In genomic region chr11:100713174-100713573, GRCm38 (mm10) we compare ENCODE assay signal across 9 mouse cellular contexts. TPM values are rescaled to one million over a fixed set of nuclear protein-coding genes. Genes with fewer than 3 reads are reported as not detected.
DNase-seq lines count a peak whose midpoint lies in the region; ATAC-seq and TF ChIP-seq lines count a peak whose summit lies in the region.
"Had no signal": no experiment of that assay in that cellular context is flagged by ENCODE, and none has a peak within 500 bp of the region (broad histone marks: within the 10 kb centered on the region; RNA-seq: fewer than 3 reads in every experiment).

No protein-coding gene starts in this region.

- peak overlapping the region; percentile 99 for H3K27ac ChIP-seq in hindbrain, embryonic 10.5 days
- no peak overlapping the region; the same call in 1 of the 2 replicates for H3K27ac ChIP-seq in hindbrain, embryonic 16.5 days (ENCODE audit: low read depth, low read length)
- H3K27ac ChIP-seq in heart, embryonic 16.5 days (ENCODE audit: low read length) = peak overlapping the region; percentile 66
- peak overlapping the region; percentile 7; the same call in 1 of the 2 replicates for H3K27ac ChIP-seq in midbrain, embryonic 11.5 days (ENCODE audit: low read depth, low read length)

- peak overlapping the region; percentile 98 for H3K4me3 ChIP-seq in hindbrain, embryonic 10.5 days
- no peak overlapping the region for H3K4me3 ChIP-seq in hindbrain, embryonic 16.5 days (ENCODE audit: low read length)
- peak overlapping the region; percentile 70; the same call in 1 of the 2 replicates for H3K4me3 ChIP-seq in G1E (ENCODE audit: low read depth, low read length)
- H3K4me3 ChIP-seq in heart, embryonic 16.5 days (ENCODE audit: low read length) = peak overlapping the region; percentile 34; the same call in 1 of the 2 replicates
- H3K4me3 ChIP-seq in midbrain, embryonic 11.5 days (ENCODE audit: low read depth, low read length) = no peak overlapping the region

- TF ChIP-seq CTCF in G1E (IDR thresholded peaks at IDR 0.05; ENCODE audit: low read depth, low read length) = no peak

- H3K27me3 ChIP-seq in hindbrain, embryonic 10.5 days (ENCODE audit: insufficient read depth, poor library complexity, severe bottlenecking) = no peaks in the 10 kb centered on the region
- no peaks in the 10 kb centered on the region for H3K27me3 ChIP-seq in hindbrain, embryonic 16.5 days (replicated peaks; ENCODE audit: control insufficient read depth, insufficient read depth, low read length)
- no peaks in the 10 kb centered on the region for H3K27me3 ChIP-seq in G1E (ENCODE audit: insufficient read depth, low read length)
- no peaks in the 10 kb centered on the region for H3K27me3 ChIP-seq in heart, embryonic 16.5 days (ENCODE audit: control insufficient read depth, insufficient read depth, low read length)
- no peaks in the 10 kb centered on the region for H3K27me3 ChIP-seq in midbrain, embryonic 11.5 days (ENCODE audit: control insufficient read depth, insufficient read depth, low read length)
- H3K27me3 ChIP-seq: Patski had no signal

- H3K4me2 ChIP-seq in hindbrain, embryonic 16.5 days (ENCODE audit: low read length) = no peak overlapping the region; the same call in 1 of the 2 replicates
- H3K4me2 ChIP-seq in heart, embryonic 16.5 days (ENCODE audit: low read depth, low read length) = peak overlapping the region; percentile 59
- peak overlapping the region; percentile 33 for H3K4me2 ChIP-seq in midbrain, embryonic 11.5 days

- 53% methylated on average over 4 of the region's 4 CpGs for WGBS in hindbrain, embryonic 10.5 days
- 70% methylated on average over 4 of the region's 4 CpGs for WGBS in hindbrain, embryonic 16.5 days
- 71% methylated on average over 4 of the region's 4 CpGs for WGBS in heart, embryonic 16.5 days
- 61% methylated on average over 4 of the region's 4 CpGs for WGBS in midbrain, embryonic 11.5 days

- H3K9ac ChIP-seq in hindbrain, embryonic 16.5 days (ENCODE audit: low read depth, low read length) = no peak overlapping the region
- peak overlapping the region; percentile 53 for H3K9ac ChIP-seq in heart, embryonic 16.5 days (ENCODE audit: low read length)
- H3K9ac ChIP-seq in midbrain, embryonic 11.5 days (ENCODE audit: low read length) = peak overlapping the region; percentile 16; the same call in 1 of the 2 replicates

- H3K4me1 ChIP-seq in hindbrain, embryonic 10.5 days (replicated peaks) = peaks cover 54% of the 10 kb centered on the region
- peaks cover 17% of the 10 kb centered on the region for H3K4me1 ChIP-seq in hindbrain, embryonic 16.5 days (ENCODE audit: control insufficient read depth, insufficient read depth, low read depth, low read length)
- peaks cover 69% of the 10 kb centered on the region for H3K4me1 ChIP-seq in G1E (ENCODE audit: insufficient read depth, low read depth, low read length)
- peaks cover 22% of the 10 kb centered on the region for H3K4me1 ChIP-seq in heart, embryonic 16.5 days (ENCODE audit: control insufficient read depth, insufficient read depth, low read length)
- peaks cover 17% of the 10 kb centered on the region for H3K4me1 ChIP-seq in midbrain, embryonic 11.5 days (ENCODE audit: control insufficient read depth, insufficient read depth, low read length)

- H3K36me3 ChIP-seq in hindbrain, embryonic 10.5 days = peaks cover 65% of the 10 kb centered on the region
- H3K36me3 ChIP-seq in hindbrain, embryonic 16.5 days (ENCODE audit: control insufficient read depth, insufficient read depth, low read length) = peaks cover 39% of the 10 kb centered on the region
- peaks cover 81% of the 10 kb centered on the region for H3K36me3 ChIP-seq in G1E (replicated peaks)
- H3K36me3 ChIP-seq in heart, embryonic 16.5 days (ENCODE audit: control insufficient read depth, insufficient read depth) = peaks cover 34% of the 10 kb centered on the region
- peaks cover 16% of the 10 kb centered on the region for H3K36me3 ChIP-seq in midbrain, embryonic 11.5 days (ENCODE audit: control insufficient read depth, insufficient read depth, low read length)

- no peak for ATAC-seq in hindbrain, embryonic 16.5 days
- ATAC-seq in G1E (ENCODE audit: extremely low read depth, insufficient number of reproducible peaks, low FRiP score, poor library complexity, severe bottlenecking) = no peak
- ATAC-seq in heart, embryonic 16.5 days (replicated peaks; ENCODE audit: extremely low read depth, insufficient read depth, low FRiP score) = no peak
- no peak for ATAC-seq in midbrain, embryonic 11.5 days (ENCODE audit: low FRiP score)
- ATAC-seq in CD4-positive, CD25-positive, alpha-beta regulatory T cell, adult 4 months = no peak
- ATAC-seq: Patski had no signal

- H3K9me3 ChIP-seq in hindbrain, embryonic 10.5 days = no peaks in the 10 kb centered on the region
- no peaks in the 10 kb centered on the region for H3K9me3 ChIP-seq in hindbrain, embryonic 16.5 days (ENCODE audit: control insufficient read depth, low read length)
- H3K9me3 ChIP-seq in G1E (replicated peaks) = no peaks in the 10 kb centered on the region
- H3K9me3 ChIP-seq in heart, embryonic 16.5 days (replicated peaks; ENCODE audit: control insufficient read depth, low read length) = no peaks in the 10 kb centered on the region
- H3K9me3 ChIP-seq in midbrain, embryonic 11.5 days (ENCODE audit: control insufficient read depth, low read length) = no peaks in the 10 kb centered on the region

- DNase-seq in hindbrain, embryonic 10.5 days (ENCODE audit: low spot score) = no peak
- no peak for DNase-seq in G1E (ENCODE audit: low spot score)
- no peak for DNase-seq in midbrain, embryonic 11.5 days (ENCODE audit: low spot score, missing footprints)
- no peak for DNase-seq in layer of hippocampus, postnatal 36 days
- DNase-seq in adrenal gland, adult 2 months = no peak

RNA-seq across cellular contexts. Expression of gene Hspb9, which starts 0.5 kb away (rescaled TPM):
- polyA plus RNA-seq in hindbrain, embryonic 10.5 days (2016; fragmentation: Nextera tagmentation; extraction: Ambion mirVana) = 0.25 and 0.35 TPM in 2 replicates
- polyA plus RNA-seq in hindbrain, embryonic 16.5 days (2015; fragmentation: Nextera tagmentation; extraction: Ambion mirVana) = 0.34 TPM in 1 of 2 replicates, not detected in the other
- 2.4 TPM in 1 of 2 replicates, not detected in the other for total RNA-seq in G1E (2014; fragmentation: Nextera tagmentation)
- 0.22 and 0.35 TPM in 2 replicates for total RNA-seq in G1E (2017)
- 0.55 and 0.61 TPM in 2 replicates for polyA plus RNA-seq in G1E (2012)
- polyA plus RNA-seq in heart, embryonic 16.5 days (2015; fragmentation: Nextera tagmentation; extraction: Ambion mirVana) = 0.24 TPM in 1 of 2 replicates, not detected in the other
- 0.47 and 0.52 TPM in 2 replicates for polyA plus RNA-seq in midbrain, embryonic 11.5 days (2014; fragmentation: Nextera tagmentation; extraction: Ambion mirVana)
- total RNA-seq in layer of hippocampus, postnatal 36 days (2021) = not detected
- polyA plus RNA-seq in CD4-positive, CD25-positive, alpha-beta regulatory T cell, adult 4 months (2017; shearing (Covaris generic)) = 1 to 10 TPM in 1 of 2 experiments, not detected in 1; 1.0 TPM
- not detected for total RNA-seq in adrenal gland, adult 2 months (2021)
- not detected in 2 replicates for polyA plus RNA-seq in adrenal gland, adult 2 months (2012; rRNA removed)

RNA-seq across cellular contexts. Expression of gene Kat2a, which starts 0.9 kb away (rescaled TPM):
- polyA plus RNA-seq in hindbrain, embryonic 10.5 days (2016; fragmentation: Nextera tagmentation; extraction: Ambion mirVana) = 70.8 and 71.3 TPM in 2 replicates
- 62.2 and 67.8 TPM in 2 replicates for polyA plus RNA-seq in hindbrain, embryonic 16.5 days (2015; fragmentation: Nextera tagmentation; extraction: Ambion mirVana)
- total RNA-seq in G1E (2014; fragmentation: Nextera tagmentation) = 46.8 and 47.0 TPM in 2 replicates
- total RNA-seq in G1E (2017) = 17.9 and 18.8 TPM in 2 replicates
- 93.4 and 94.2 TPM in 2 replicates for polyA plus RNA-seq in G1E (2012)
- 30.5 and 31.7 TPM in 2 replicates for polyA plus RNA-seq in heart, embryonic 16.5 days (2015; fragmentation: Nextera tagmentation; extraction: Ambion mirVana)
- 44.4 and 57.2 TPM in 2 replicates for polyA plus RNA-seq in midbrain, embryonic 11.5 days (2014; fragmentation: Nextera tagmentation; extraction: Ambion mirVana)
- total RNA-seq in layer of hippocampus, postnatal 36 days (2021) = 10 to 100 TPM; 53.0 to 54.4 TPM
- 10 to 100 TPM; 11.1 to 13.2 TPM for polyA plus RNA-seq in CD4-positive, CD25-positive, alpha-beta regulatory T cell, adult 4 months (2017; shearing (Covaris generic))
- total RNA-seq in adrenal gland, adult 2 months (2021) = 10 to 100 TPM; 42.5 to 42.6 TPM
- 73.5 and 85.1 TPM in 2 replicates for polyA plus RNA-seq in adrenal gland, adult 2 months (2012; rRNA removed)

RNA-seq across cellular contexts. Expression of gene Dhx58, which starts 9.1 kb away (rescaled TPM):
- polyA plus RNA-seq in hindbrain, embryonic 10.5 days (2016; fragmentation: Nextera tagmentation; extraction: Ambion mirVana) = 1.9 and 2.9 TPM in 2 replicates
- 2.5 and 2.6 TPM in 2 replicates for polyA plus RNA-seq in hindbrain, embryonic 16.5 days (2015; fragmentation: Nextera tagmentation; extraction: Ambion mirVana)
- total RNA-seq in G1E (2014; fragmentation: Nextera tagmentation) = 1.4 and 2.0 TPM in 2 replicates
- 4.2 and 4.7 TPM in 2 replicates for total RNA-seq in G1E (2017)
- polyA plus RNA-seq in G1E (2012) = 2.6 TPM in 2 replicates
- 1.5 and 2.6 TPM in 2 replicates for polyA plus RNA-seq in heart, embryonic 16.5 days (2015; fragmentation: Nextera tagmentation; extraction: Ambion mirVana)
- polyA plus RNA-seq in midbrain, embryonic 11.5 days (2014; fragmentation: Nextera tagmentation; extraction: Ambion mirVana) = 2.0 and 2.1 TPM in 2 replicates
- total RNA-seq in layer of hippocampus, postnatal 36 days (2021) = 1 to 10 TPM; 1.5 to 3.4 TPM
- 10 to 100 TPM; 31.6 to 60.3 TPM for polyA plus RNA-seq in CD4-positive, CD25-positive, alpha-beta regulatory T cell, adult 4 months (2017; shearing (Covaris generic))
- 10 to 100 TPM; 29.2 to 60.7 TPM for total RNA-seq in adrenal gland, adult 2 months (2021)
- polyA plus RNA-seq in adrenal gland, adult 2 months (2012; rRNA removed) = 30.2 and 42.2 TPM in 2 replicates

RNA-seq across cellular contexts. Expression of gene Zfp385c, which starts 20.9 kb away (rescaled TPM):
- polyA plus RNA-seq in hindbrain, embryonic 10.5 days (2016; fragmentation: Nextera tagmentation; extraction: Ambion mirVana) = 0.26 and 0.68 TPM in 2 replicates
- polyA plus RNA-seq in hindbrain, embryonic 16.5 days (2015; fragmentation: Nextera tagmentation; extraction: Ambion mirVana) = 2.0 and 2.3 TPM in 2 replicates
- total RNA-seq in G1E (2014; fragmentation: Nextera tagmentation) (not detected in 2 replicates), G1E (2017) (0.11 and 0.23 TPM in 2 replicates)
- polyA plus RNA-seq in G1E (2012) = not detected in 2 replicates
- 0.26 and 0.60 TPM in 2 replicates for polyA plus RNA-seq in heart, embryonic 16.5 days (2015; fragmentation: Nextera tagmentation; extraction: Ambion mirVana)
- polyA plus RNA-seq in midbrain, embryonic 11.5 days (2014; fragmentation: Nextera tagmentation; extraction: Ambion mirVana) = 0.72 TPM in 1 of 2 replicates, not detected in the other
- total RNA-seq in layer of hippocampus, postnatal 36 days (2021) = under 1 TPM; 0.15 to 0.66 TPM
- polyA plus RNA-seq in CD4-positive, CD25-positive, alpha-beta regulatory T cell, adult 4 months (2017; shearing (Covaris generic)) = under 1 TPM in 1 of 2 experiments, not detected in 1; 0.23 TPM
- under 1 TPM in 1 of 2 experiments, not detected in 1; 0.59 TPM for total RNA-seq in adrenal gland, adult 2 months (2021)
- 0.75 and 0.84 TPM in 2 replicates for polyA plus RNA-seq in adrenal gland, adult 2 months (2012; rRNA removed)
- polyA plus RNA-seq: Patski had no signal

RNA-seq across cellular contexts. Expression of gene Rab5c, which starts 24.8 kb away (rescaled TPM):
- 16.8 and 37.2 TPM in 2 replicates for polyA plus RNA-seq in hindbrain, embryonic 10.5 days (2016; fragmentation: Nextera tagmentation; extraction: Ambion mirVana)
- 43.7 and 43.8 TPM in 2 replicates for polyA plus RNA-seq in hindbrain, embryonic 16.5 days (2015; fragmentation: Nextera tagmentation; extraction: Ambion mirVana)
- total RNA-seq in G1E (2014; fragmentation: Nextera tagmentation) = 181 and 202 TPM in 2 replicates
- total RNA-seq in G1E (2017) = 153 and 173 TPM in 2 replicates
- 362 and 429 TPM in 2 replicates for polyA plus RNA-seq in G1E (2012)
- polyA plus RNA-seq in heart, embryonic 16.5 days (2015; fragmentation: Nextera tagmentation; extraction: Ambion mirVana) = 17.9 and 19.9 TPM in 2 replicates
- polyA plus RNA-seq in midbrain, embryonic 11.5 days (2014; fragmentation: Nextera tagmentation; extraction: Ambion mirVana) = 83.6 and 85.0 TPM in 2 replicates
- 100 to 1,000 TPM; 143 to 149 TPM for total RNA-seq in layer of hippocampus, postnatal 36 days (2021)
- 10 to 100 TPM; 21.2 to 35.8 TPM for polyA plus RNA-seq in CD4-positive, CD25-positive, alpha-beta regulatory T cell, adult 4 months (2017; shearing (Covaris generic))
- 100 to 1,000 TPM; 191 to 196 TPM for total RNA-seq in adrenal gland, adult 2 months (2021)
- polyA plus RNA-seq in adrenal gland, adult 2 months (2012; rRNA removed) = 201 and 238 TPM in 2 replicates

Comparison
In these comparisons a context has a peak if more than half of its experiments do, and no peak if none do; other contexts are left out.
1. H3K4me3 ChIP-seq: peak in hindbrain, embryonic 10.5 days (single experiment), G1E (single experiment) and heart, embryonic 16.5 days (single experiment); none in hindbrain, embryonic 16.5 days (single experiment) and midbrain, embryonic 11.5 days (single experiment).